Mouse (Mus musculus) urinary bladder, postnatal 4 days (tissue): Measurements from ENCODE around the gene Cops4.

Experiments used
- DNase-seq, 2 experiments: peaks; one replicate each; pipeline ENCODE4 v3.0.0; 2021 to 2022; ENCODE audit warnings: low spot score in 2 of 2

Cops4 gene

GRCm38 (mm10) chr5:100546294-100547080, 28.4 kb downstream of the Cops4 start:
- DNase-seq = no peak

DNA sequence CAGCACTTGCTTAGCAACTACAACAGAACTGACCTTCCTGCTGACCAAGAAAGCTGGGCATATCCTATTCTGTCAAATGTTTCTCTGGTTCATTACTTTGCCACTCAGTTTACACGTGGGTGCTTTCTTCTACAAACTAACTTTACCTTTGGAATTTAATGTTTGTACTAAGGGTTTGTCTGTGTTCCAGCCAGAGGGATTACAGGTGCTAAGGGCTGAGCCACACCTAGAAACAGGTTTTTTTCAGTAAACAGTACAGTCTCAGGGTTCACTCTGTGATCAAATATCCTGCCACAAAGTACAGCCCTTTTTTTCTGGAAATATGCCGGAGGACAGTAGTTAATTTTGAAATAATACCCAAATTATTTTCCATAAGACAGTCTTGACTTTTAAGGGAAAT, 30.1 kb downstream of the Cops4 start:
- no peak for DNase-seq

DNA sequence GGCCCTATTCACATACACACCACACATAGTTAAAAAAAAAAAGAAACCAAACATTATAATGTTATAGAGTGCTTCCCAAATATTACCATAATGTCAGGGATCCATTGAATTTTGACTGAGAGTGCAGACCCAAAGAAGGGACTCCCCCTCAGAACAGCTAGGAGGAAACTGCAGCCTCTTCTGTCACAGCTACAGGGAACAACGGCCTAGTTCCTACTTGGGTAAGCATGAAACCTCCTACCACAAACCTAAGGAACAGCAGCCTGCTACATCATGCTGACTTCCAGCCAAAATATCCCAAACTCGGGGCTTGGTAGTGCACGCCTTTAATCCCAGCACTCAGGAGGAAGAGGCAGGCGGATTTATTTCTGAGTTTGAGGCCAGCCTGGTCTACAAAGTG, 31.2 kb downstream of the Cops4 start:
- DNase-seq = no peak

- DNase-seq = no peak
Observed at GRCm38 (mm10) chr5:100550151-100550550, 32.0 kb downstream of the Cops4 start.

GRCm38 (mm10) chr5:100551952-100552351, 33.8 kb downstream of the Cops4 start:
- DNase-seq = no peak

DNA sequence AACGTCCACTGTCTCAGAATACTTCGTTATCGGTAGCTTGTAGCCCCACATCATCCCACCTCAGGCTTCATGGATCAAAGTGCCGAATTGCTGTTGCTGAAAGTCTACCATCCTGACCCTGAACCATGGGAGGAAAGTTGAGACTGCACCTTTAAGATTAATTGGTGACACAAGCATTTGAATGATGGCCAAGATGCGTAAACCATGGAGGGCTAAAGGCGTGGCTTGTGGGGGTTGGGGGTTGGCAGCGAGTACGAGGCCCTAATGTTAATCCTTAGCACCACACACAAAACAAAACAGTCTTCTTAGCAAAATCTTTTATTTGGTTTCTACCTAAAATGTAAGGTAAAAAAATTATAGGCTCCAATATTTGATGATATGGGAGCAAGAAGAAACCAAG, 35.3 kb downstream of the Cops4 start:
- DNase-seq = no peak

DNA sequence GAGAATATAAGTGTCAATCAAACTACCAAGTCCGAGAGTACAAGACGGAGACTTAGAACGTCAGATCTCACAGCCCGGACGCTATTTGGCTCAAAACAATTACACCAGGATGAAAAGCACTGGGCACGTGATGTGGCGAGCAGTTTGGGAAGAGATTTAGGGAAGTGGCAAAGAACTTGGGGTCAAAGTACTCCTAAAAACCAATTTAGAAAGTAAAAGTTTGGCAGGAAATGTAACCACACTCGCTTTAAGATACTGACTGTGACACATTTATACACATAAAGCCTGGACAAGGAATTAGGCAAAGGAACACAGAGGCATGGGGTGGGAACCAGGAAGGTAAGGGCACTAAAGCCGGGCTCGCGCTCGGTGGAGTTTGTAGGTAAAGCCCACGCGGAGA, 38.9 kb downstream of the Cops4 start:
- no peak for DNase-seq

DNA sequence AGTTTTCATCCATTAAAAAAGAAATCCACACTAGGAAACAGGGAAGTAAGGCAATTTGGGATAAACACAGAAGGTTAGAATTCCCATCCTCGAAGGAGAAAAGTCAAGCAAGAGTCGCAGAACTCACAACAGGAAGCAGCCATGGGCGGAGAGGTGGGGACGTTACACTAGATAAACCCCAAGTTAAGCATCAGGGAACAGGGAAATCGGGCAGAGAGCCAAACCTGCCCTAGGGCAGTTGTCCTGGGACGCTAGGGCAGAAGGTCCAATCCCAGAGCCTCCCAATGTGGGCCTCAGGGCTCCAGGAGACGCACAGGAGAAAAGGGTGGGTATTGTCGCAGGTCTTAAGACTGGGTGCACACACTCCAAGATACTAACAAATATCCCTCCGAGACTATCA, 39.4 kb downstream of the Cops4 start:
- no peak for DNase-seq

DNA sequence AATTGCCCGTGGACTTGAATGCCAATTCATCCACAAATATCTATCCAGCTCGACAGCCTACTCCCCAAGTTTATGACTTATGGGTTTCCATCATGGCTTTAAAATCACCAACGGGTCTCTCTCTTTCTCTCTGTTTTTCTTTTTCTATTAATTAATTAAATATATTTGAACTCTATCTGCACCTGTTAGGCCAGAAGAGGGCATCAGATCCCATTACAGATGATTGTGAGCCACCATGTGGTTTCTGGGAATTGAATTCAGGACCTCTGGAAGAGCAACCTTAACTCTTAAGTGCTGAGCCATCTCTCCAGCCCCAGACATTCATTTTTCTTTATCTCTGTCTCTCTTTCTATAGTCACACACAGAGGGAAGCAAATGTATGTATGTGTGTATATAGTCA, 40.7 kb downstream of the Cops4 start:
- no peak for DNase-seq

DNA sequence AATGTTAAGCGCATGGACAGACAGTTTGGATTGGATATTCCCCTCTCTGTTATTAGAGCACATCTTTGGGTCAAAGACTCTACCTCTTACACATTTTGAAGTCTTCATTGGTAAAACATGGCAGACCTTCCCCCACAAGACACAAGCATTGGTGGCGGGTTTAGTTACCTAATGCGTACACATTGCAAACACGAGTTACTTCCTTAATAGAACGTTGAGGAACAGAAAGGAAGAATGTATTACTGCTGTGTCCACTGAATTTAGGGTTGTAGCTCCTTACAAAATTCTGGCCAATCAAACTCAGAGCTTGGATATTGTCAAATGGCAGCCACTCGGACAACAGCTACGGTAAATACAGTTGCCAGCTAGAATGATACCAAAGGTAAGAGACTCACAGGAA, 41.2 kb downstream of the Cops4 start:
- no peak for DNase-seq

- no peak for DNase-seq
Observed at GRCm38 (mm10) chr5:100562702-100563101, 44.6 kb downstream of the Cops4 start.

- DNase-seq = no peak
Observed at GRCm38 (mm10) chr5:100566798-100567197, 48.7 kb downstream of the Cops4 start.

- DNase-seq = no peak
Observed at GRCm38 (mm10) chr5:100567258-100568032, 49.3 kb downstream of the Cops4 start.

DNA sequence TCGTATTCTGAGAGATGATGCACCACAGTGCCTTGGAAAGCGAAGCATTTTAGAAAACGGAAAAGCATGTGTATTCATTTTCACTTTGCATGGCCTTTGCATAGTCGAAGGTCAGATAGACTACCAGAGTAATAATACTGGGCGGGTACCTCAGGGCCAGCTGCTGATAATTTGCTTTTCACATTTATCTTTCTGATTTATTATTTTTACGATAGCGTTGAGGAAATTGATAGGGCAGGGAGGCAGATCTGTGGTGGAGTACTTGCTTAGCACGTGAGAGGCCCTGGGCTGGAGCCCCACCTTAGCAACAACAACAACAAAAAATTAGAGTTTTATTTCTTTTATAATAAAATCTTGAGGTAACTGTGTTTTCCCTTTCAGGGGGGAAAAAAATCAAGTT, 50.1 kb downstream of the Cops4 start:
- DNase-seq = no peak

DNA sequence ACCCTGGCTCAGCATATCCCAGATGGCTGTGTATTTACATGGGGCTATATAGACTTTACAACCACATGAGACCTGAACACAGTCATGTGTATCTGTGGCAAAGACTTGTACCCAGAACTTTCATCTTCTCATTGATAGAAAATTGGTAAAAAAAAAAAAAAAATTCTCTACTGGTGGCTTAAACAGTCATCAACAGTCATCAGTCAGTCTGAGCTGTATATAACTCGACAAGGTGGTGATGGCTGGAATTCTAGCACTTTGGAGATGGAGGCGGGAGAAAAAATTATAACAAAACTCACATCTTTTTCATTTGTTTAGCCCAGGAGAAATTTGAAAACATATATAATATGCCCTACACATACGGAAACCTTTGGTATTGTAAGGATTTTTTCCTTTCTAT, 50.7 kb downstream of the Cops4 start:
- no peak for DNase-seq

GRCm38 (mm10) chr5:100569250-100569934, 51.3 kb downstream of the Cops4 start:
- no peak for DNase-seq

DNA sequence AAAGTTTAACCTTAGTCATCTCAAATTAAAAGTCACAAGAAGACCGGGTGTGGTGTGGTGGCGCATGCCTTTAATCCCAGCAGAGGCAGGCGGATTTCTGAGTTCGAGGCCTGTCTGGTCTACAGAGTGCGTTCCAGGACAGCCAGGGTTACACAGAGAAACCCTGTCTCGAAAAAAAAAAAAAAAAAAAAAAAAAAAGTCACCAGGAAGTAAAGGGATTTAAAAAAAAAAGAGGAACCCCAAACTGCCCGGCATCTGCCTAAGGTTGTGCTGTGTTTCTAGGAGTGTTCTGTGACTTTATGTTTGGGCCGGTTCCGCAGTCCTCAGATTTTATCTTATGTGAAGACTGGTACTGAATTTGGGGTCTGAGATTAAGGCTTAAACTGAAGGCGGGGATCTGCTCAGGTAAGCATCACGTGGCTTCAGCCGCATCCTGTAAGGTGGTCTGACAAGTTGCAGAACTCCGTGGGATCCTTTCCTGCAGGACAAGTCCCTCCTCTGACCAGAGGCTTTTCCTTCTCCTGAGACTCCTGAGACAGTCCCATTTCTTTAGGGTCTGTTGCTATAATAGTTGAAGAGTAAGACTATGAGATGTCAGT, 52.0 kb downstream of the Cops4 start:
- DNase-seq = no peak

DNA sequence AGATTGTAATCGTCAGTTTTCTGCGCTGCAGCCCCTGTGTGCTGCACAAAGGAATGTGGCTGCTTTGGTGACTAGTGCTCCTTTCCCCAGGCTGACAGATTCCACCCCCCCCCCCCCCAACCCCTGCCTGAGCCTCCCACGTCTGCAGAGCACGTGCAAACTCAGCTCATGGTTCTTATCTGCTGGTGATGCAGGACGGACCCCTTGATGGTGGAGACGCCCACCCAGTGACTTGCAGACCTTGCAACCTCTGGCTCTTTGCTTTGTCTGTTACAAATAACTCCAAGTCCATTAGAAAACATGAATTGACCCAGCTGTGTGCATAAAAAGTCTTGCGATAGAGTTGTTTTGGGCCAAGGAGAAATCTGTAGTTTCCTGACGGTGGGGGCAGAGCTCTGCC, 52.6 kb downstream of the Cops4 start:
- DNase-seq = no peak

GRCm38 (mm10) chr5:100572069-100572468, 54.0 kb downstream of the Cops4 start, which contains the start of gene Plac8:
Plac8 (minus strand) TSS chr5:100572245.
- DNase-seq = no peak

GRCm38 (mm10) chr5:100573256-100573655, 55.1 kb downstream of the Cops4 start:
- no peak for DNase-seq

DNA sequence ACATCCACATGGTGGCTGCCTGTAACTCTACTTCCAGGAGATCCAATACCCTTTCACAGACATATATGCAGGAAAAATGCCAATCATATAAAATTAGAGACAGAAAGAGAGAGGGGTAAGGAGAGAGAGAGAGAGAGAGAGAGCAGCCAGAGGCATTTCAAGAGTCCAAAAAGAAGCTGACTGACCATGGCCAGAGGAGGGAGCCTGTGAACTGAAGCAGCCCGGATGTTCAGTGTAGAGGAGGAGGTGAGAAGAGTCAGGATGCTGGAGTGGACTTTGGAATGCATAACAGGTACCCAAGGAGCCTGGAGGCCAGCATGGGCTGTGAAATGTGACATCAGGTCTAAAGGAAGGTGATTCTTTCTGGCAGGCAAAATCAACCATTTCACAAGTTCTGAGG, 56.7 kb downstream of the Cops4 start:
- DNase-seq = no peak

- DNase-seq = no peak
Observed at GRCm38 (mm10) chr5:100578863-100579411, 60.8 kb downstream of the Cops4 start.
